Comparison of ENCODE assay signal across 9 mouse cellular contexts in the genomic region with DNA sequence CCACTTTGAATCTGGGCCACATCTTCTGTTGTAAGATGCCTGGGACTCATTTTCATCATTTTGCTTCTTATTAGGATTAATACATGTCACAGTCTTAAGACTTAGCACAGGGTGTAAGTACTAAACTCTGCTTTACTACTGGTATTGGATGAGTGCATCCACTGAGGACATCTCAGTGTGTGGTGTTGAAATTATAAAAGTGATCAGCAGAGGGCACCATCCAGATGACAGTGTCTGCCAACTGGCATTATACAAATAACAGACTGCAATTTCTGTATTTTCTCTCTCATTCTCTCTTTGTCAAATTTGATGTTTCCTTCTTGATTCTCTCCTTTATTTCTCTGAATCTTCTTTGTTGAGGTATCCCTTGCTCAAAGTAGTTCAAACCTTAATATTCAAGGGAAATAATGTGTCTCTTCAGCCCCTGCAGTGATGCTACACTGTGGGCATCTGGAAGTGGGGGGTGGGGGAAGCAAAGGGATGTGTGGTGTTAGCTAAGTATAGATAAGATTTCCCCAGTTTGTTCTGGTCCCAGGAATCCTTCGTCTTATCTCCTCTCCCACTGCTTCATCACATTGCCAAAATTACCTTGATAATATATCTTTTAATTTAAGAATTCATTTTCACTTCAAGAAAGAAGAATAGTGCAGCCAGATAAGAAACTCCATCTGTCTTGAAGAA.
DNase-seq lines count a peak whose midpoint lies in the region; TF ChIP-seq lines count a peak whose summit lies in the region.
"Had no signal": no experiment of that assay in that cellular context is flagged by ENCODE, and none has a peak within 500 bp of the region (broad histone marks: within the 10 kb centered on the region; RNA-seq: fewer than 3 reads in every experiment).

No protein-coding gene starts in this region.

- peak; percentile 49; the same call in 1 of the 2 replicates for TF ChIP-seq CTCF in cerebellum, adult 2 months (IDR thresholded peaks at IDR 0.05; ENCODE audit: borderline replicate concordance, insufficient read depth, low read depth, low read length)
- TF ChIP-seq CTCF in layer of hippocampus, adult 2 months (conservative IDR thresholded peaks at IDR 0.05), result peak; percentile 88

- no peak overlapping the region for H3K4me3 ChIP-seq in cerebellum, adult 2 months (replicated peaks; ENCODE audit: insufficient read depth, low read depth, low read length)
- H3K4me3 ChIP-seq in layer of hippocampus, adult 2 months, result no peak overlapping the region
- H3K4me3 ChIP-seq: heart, embryonic 13.5 days had no signal

- H3K4me1 ChIP-seq in cerebellum, adult 2 months (ENCODE audit: control insufficient read depth, insufficient read depth, low read length), result no peaks in the 10 kb centered on the region
- H3K4me1 ChIP-seq: heart, embryonic 13.5 days had no signal

- H3K27me3 ChIP-seq in cerebellum, adult 2 months (ENCODE audit: control insufficient read depth, insufficient read depth, low read length), result no peaks in the 10 kb centered on the region; the same call in 1 of the 2 replicates
- H3K27me3 ChIP-seq: heart, embryonic 13.5 days had no signal

- peak; percentile 52 for DNase-seq in gastrocnemius, adult 18-20 months (ENCODE audit: low spot score)
- DNase-seq in gastrocnemius, postnatal 25 days, result no peak
- DNase-seq in ovary, postnatal 14 days (ENCODE audit: low spot score), result peak; percentile 38
- DNase-seq in ovary, postnatal 10 days (ENCODE audit: low spot score), result no peak
- DNase-seq in cerebellum, adult 2 months, result peak; percentile 24 to 32
- DNase-seq in layer of hippocampus, adult 2 months (ENCODE audit: low spot score in 2 of 2), result peak; percentile 58 to 68
- DNase-seq in mesoderm, embryonic 11.5 days (ENCODE audit: low read depth, low spot score), result peak; percentile 13
- DNase-seq in spleen, postnatal 36 days (ENCODE audit: low spot score in 2 of 2), result no peak

- no peak for TF ChIP-seq POLR2A in cerebellum, adult 2 months (IDR thresholded peaks at IDR 0.05; ENCODE audit: borderline replicate concordance, insufficient read depth, low read length)

- WGBS in cerebellum, adult 2 months, result 38% methylated on average over 1 of the region's 1 CpGs

- H3K27ac ChIP-seq in cerebellum, adult 2 months (ENCODE audit: insufficient read depth, low read length), result no peak overlapping the region
- H3K27ac ChIP-seq in layer of hippocampus, adult 2 months, result no peak overlapping the region
- H3K27ac ChIP-seq: heart, embryonic 13.5 days had no signal

Comparison
In these comparisons a context has a peak if more than half of its experiments do, and no peak if none do; other contexts are left out.
1. DNase-seq: peak in gastrocnemius, adult 18-20 months (single experiment), ovary, postnatal 14 days (single experiment), cerebellum, adult 2 months (2 of 2), layer of hippocampus, adult 2 months (2 of 2) and mesoderm, embryonic 11.5 days (single experiment); none in gastrocnemius, postnatal 25 days (single experiment), ovary, postnatal 10 days (single experiment) and spleen, postnatal 36 days (0 of 2).